Mouse (Mus musculus) thymus, postnatal 14 days (tissue): ENCODE measurements around the gene Oaz1.

ENCODE experiments used
- DNase-seq: peaks from one replicate; pipeline ENCODE4 v3.0.0; 2021

Oaz1 gene

DNA sequence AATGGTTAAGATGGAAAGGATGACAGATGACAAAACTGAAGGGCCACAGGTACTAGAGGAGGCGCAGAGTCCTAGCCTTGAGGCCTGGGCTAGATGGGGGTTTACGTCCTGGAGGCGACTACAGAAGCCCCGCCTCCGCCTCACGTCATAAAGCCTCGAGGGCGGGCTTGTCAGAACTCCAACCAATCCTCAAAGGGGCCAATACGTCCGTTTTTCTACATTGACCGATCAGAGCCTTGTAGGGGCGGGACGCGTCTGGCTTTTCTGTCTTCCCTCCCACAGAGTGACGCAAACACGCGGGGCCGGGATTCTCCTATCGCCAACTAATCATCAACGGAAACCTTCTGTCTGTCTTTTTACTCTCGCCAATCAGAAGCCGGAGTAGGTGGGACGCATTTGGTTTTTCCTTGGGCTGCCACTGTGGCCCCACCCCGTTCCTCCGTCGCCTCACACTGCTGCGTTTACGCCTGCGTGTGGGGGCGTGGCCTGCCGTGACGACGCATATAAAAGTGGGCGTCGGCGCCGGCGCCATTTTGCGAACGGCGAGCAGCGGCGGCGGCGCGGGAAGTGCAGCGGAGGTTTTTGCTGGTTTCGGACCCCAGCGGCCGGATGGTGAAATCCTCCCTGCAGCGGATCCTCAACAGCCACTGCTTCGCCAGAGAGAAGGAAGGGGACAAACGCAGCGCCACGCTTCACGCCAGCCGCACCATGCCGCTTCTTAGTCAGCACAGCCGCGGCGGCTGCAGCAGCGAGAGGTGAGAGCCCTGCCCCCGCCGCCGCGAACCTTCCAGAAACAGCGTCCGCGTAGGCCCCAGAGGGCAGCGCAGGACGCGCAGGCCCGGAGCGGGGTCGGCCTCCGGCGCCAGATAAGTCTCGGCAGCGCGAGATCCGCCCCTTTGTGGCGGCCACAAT, at the start of gene Oaz1:
Oaz1 (plus strand) TSS at position 506 of the 912 bp plus-strand sequence.
- peak; percentile 98 for DNase-seq

DNA sequence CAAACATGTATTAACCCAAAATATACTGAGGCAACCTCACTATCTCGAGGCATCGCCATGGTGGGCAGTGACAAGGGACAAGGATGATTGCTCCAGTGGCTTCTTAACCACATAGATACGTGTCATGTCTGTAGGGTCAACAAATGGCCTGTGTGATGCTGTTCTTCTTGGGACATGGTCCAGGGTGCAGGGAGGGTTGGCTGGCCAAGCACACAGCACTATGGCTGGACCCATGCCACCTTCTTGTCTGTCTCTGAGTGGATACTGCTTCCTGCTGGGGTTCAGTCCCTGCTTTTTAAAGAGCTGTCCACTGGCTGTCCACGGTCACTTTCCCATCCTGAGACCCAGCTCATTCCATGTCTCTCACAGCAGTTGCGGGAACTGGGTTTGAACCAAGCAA, 49.3 kb upstream of the Oaz1 start:
- DNase-seq = no peak

DNA sequence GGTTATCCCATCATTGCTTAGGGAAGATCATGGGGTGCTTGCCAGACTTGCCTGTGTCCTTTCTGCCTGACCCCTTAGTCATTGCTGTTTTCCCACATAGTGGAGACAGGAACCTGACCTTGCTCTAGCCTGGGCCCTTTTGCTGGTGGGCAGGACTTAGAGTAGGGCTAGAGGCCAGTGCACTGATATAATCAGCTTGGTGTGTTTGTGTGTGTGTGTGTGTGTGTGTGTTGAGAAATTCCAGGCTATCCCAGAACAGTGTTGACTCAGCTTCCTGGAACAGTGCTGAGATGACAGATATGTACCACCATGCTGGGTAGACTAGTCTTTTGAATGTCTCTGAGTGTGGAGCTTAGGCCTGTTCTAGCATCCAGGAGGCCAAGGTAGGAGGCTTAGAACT, 46.9 kb upstream of the Oaz1 start:
- DNase-seq = no peak

DNA sequence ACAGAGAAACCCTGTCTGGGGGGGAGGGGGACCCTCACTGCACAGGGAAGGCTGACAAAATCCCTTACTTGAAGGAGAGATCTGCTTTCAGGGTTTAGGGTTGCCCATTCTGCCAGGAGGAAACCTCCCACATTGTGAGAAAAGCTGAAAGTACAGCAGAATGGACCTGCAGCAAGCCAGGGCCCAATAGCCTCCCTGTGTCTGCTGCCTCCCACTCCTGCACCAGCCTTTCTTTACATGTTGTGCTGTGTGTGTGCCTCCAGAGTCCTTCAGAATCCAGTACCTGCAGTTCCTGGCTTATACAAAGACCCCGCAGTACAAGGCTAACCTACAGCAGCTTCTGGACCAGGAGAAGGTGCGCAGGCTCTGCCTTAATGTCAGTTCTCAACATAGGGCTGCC, 42.2 kb upstream of the Oaz1 start:
- no peak for DNase-seq

DNA sequence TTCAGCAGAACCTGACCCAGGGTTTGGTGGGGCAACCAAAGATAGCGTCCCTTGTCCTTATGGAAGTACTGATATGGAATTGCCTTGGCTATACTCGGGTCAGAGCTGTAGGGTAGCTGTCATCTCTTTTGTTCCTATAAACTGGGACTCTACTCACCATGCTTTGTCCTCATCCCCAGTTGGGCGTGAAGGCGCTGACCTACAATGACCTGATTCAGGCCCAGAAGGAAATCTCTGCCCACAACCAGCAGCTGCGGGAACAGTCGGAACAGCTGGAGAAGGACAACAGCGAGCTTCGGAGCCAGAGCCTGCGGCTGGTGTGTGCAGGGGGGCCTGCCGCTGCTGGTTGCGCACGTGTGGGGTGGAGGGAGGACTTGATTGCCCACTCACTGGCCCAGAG, 41.6 kb upstream of the Oaz1 start:
- DNase-seq = no peak

DNA sequence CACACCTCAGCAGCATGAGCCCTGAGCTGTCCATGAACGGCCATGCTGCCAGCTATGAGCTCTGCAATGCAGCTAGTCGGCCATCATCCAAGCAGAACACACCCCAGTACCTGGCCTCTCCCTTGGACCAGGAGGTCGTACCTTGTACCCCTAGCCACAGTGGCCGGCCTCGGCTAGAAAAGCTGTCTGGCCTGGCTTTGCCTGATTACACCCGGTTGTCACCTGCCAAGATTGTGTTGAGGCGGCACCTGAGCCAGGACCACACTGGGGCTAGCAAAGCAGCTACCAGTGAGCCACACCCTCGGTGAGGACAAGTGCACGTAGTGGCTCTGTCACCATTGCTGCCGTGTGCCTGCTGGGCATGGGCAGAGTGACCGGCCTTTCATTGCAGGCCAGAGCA, 40.5 kb upstream of the Oaz1 start:
- no peak for DNase-seq

DNA sequence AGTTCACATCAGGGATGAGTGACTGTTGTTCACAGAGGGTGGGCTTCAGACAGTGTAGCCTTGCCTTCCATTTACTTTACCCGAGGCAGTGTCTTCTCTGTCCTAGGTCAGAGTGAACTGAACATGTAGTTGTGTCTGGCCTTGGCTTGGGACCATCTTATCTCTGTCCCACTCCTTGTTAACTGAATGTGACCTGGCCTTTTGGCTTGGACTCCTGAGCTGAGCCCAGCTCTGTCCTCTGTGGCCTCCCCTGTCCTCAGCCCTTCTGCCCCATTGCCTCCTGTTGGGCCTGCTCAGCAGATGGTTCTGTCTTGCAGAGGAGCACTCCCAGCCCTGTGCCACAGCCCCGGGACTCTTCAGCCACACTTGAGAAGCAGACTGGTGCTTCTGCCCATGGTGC, 38.9 kb upstream of the Oaz1 start:
- no peak for DNase-seq

DNA sequence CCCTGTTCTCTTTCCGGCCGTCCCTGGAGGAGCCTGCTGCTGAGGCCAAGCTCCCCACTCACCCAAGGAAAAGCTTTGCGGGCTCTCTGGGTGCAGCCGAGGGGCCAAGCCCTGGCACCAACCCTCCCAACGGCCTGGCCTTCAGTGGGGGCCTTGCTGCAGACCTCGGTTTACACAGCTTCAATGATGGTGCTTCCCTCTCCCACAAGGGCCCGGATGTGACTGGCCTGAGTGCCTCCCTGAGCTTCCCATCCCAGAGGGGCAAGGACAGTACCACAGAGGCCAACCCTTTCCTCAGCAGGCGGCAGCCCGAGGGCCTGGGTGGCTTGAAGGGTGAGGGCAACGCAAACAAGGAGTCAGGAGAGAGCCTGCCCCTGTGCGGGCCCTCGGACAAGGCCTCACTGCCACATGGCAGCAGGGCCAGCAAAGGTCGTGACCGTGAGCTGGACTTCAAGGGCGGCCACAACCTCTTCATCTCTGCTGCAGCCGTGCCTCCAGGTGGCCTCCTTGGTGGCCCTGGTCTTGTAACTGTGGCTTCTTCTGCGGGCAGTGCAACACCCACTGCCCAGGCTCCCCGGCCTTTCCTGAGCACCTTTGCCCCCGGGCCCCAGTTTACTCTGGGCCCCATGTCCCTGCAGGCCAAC, 35.6 kb upstream of the Oaz1 start:
- no peak for DNase-seq

DNA sequence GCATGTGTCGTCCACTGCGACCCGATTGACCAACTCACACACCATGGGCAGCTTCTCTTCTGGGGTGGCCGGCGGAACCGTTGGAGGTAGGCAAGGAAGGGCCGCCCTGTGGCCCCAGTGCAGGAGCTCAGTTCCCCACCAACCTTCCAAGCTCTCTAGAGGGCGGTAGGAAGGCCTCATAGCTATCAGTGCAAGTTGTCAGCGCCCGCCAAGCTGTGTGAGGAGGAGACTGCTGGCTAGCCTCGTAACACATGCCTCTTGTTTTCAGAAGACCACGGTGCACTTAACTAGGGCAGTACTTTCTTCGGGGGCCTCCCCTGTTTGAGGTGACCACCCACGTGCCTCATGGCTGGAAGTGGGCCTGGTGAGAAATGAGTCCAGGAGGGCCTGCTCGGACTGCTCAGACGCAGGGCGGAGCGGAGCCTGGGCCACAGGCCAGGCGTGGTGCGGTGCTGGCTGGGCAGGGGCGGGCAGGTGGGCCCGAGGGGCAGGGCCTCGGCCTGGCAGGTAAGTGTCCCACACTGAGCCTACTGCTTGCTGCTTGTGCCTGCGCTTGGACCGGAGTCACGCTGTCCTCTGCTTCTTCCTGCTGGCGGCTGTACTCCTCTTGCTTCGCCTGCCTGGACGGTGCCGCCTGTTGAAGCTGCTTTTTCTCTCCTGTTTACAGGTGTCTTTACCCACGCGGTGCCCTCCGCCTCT, 34.8 kb upstream of the Oaz1 start:
- DNase-seq = peak; percentile 39

DNA sequence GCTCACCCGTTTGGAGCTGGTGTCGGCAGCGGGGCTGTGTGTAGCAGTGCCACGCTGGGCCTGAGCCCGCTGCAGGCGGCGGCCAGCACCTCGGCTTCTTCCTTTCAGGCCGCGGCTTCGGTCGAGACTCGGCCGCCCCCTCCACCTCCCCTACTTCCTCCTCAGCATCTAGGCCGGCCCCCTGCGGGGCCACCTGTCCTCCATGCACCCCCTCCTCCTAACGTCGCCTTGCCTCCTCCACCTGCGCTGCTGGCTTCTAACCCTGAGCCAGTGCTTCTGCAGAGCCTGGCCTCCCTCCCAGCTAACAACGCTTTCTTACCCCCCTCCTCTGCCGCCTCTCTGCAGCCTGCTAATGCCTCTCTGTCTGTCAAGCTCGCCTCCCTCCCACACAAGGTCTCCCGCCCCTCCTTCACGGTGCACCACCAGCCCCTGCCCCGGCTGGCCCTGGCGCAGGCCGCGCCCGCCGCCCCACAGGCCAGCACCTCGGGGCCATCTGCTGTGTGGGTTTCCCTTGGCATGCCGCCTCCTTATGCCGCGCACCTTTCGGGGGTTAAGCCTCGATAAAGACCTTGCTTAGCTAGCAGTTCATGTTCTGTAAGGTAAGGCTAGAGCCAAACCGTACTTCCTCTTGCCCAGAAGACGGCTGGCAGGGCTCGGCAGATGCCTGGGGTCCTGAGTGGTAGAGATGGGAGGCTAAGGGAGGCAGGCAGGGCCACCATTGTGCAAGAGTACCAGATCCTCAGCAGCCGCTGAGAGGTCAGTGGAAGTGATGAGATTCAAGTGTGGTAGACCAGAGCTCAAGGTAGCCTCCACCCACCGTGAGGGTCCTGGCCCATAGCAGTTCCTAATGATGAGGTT, 34.1 kb upstream of the Oaz1 start:
- DNase-seq = peak; percentile 84

DNA sequence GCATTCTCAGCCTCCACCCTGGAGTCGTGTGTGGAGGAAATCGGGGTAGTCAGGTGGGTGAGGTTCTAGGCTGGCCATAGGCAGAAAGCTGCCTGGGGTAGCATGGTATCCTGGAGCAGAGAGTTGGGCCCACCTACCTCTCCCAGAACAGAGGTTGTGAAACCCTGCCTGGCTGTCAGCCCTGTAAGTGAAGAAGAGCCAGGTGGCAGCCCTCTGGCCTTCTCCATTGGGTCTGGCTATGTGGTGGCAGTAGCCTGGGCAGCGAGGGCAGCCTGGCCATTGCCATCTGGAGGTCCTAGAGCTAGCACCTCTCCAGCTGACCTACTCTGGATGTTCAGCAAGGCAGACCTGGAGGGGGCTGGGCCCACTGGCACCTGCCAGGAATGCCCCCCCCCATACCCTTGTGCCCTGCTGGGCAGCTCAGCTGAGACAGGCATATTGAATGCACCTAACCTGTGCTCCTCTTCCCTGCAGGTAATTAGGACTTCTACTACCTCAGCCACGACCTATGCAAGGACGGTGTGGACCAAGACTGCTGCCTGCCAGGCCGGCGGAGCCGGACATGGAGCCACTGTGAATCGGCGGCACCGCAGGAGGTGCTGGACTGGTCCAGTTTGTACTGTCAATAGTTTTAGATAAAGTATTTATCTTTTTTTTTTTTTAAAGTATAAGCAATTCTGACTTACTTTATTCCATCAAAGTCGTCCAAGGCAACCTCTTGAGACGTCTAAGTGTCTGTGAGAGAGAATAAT, 33.2 kb upstream of the Oaz1 start:
- DNase-seq = no peak

DNA sequence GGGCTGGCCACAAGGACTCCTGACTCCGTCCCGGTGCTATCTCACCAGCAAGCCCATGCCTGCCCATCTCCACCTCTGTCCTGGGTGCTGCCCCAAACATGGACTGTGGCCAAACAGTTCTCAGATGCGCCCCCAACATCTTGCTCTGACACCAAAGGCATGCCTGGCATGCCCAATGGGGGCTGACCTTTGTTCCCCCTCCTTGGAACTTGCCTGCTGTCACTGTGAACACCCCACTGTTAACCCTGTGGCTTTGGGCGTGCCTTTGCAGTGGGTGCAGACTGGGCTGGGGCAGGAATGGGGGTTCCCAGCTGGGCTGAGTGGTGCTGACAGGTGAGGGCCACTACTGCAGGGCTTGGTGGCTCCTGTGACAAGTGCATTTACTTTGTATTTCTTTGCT, 32.7 kb upstream of the Oaz1 start:
- no peak for DNase-seq

DNA sequence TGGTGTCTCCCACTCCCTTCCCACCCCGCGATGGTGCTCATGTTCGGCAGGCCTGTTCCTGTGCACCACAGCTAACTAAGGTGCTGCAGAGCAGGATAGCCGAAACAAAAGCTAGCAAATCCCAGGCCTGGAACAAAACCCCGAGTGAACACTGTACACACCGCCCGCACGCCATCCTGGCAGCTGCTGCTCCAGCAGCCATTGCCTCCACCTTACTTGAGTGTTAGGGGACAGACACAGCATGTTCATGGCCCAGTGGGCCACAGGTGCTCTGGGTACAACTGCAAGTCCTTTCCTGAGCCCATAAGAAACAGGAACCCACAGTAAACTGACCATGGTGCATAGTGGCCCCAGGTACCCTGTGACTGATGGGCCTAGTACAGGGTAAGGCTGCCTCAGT, 31.7 kb upstream of the Oaz1 start:
- no peak for DNase-seq

DNA sequence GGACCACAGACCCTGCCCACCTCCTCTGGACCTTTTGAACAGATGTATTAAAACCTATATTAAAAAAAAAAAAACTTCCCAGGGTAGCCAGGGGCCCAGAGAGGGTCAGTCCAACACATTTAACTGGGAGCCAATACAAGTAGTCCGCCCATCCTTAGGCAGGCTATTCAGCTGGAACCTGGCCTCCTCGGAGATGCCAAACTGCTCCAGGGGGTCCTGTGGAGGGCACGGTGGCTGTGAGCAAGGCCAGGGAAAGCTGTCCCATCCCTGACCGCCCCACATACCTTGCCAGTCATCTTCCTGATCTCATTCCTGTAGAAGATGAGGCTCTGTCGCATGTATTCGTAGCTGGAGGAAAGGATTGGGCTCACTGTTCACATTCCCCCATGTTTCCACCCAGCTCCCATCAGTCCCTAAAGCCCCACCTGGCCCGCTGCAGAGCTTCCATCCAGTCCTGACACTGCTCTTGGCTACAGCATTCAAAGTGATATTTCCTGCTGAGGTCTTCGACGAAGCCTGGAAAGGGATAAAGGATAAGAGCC, 30.1 kb upstream of the Oaz1 start:
- no peak for DNase-seq

DNA sequence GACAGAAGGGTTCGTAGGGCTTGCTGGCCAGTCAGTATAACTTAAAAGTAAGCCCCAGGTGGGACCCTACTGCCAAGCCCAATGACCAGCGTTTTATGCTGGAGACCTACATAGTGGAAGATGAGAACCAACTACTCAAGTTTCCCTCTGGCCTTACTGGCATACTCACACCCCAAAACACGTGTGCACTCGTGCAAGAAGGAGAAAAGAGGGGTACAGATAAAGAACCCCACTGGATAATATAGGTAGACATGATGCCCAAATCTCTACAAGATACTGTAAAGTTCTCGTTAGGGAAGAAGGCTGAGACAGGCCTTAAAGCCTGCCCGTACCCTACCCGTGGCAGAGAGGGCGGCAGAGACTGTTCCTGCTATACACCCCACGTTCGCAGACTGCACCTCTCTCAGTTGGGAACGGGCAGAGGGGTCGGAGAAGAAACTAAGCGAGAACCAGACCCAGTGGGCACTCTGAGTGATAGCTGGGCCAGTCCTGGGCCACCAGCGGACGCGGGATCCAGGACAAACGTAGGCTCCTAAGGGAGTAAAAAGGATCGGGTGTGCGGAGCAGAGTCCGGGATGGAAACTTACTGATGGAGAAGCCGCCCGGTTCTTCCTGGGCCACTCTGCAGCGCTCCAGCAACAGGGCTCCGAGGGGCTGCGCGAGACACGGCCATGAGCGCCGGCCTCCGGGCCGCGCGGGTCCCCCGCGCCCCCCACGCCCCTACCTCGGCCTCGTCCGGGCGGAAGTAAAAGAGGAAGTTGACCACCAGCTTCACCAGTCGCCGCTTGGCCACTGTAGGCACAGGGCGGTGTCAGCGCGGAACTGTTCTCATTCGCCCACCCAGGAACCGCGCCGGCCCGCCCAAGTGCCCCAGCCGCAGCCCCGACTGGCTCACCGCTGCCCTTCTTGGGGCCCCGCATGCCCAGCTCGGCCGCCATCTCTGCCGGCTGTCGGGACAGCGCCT, 29.0 kb upstream of the Oaz1 start:
- DNase-seq = no peak

DNA sequence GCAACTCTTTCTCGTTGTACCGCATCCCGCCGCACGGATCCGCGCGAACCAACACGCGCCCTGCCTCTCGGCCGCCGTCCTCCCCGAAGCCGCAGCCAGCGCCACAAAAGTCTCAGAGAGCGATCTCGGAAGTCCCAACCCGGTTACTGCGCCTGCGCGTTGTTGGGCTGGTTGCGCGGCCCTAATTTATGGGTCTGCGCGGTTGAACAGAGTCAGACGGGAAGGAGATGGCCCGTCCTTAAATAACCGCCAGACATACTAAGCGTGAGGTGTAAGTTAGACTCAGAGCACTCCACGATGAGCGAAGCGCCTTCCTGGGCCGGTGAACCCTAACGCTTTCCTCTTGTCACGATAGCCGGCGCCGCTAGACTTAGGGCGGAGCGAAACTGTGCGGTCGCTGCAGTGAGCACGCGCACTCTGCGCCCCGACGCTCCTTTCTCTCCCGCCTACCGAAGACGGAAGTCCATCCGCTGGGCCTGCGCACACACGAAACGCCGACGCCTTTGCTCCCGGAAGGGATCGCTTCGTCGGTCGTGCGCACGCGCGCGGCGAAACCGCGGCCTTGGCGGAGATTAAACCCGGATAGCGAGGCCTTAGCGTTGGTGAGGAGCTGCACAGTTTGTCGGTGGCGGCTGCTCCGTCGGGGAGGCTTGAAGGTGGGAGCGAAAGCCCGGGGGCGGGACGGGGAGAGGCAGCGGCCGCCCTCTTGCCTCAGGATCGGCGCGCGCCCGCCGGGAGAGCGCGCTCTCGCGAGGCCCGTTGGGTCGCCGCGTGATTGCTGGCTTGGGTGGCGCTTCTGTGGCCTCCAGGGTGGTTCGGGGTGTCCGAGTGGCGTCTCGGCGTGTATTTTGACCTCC, 28.1 kb upstream of the Oaz1 start, which contains the start of the genes Sf3a2 and Plekhj1:
Sf3a2 (plus strand) TSS at position 49 of the 857 bp plus-strand sequence.
Plekhj1 (minus strand) TSS at position 477 of the 857 bp plus-strand sequence.
- peak; percentile 96 for DNase-seq

DNA sequence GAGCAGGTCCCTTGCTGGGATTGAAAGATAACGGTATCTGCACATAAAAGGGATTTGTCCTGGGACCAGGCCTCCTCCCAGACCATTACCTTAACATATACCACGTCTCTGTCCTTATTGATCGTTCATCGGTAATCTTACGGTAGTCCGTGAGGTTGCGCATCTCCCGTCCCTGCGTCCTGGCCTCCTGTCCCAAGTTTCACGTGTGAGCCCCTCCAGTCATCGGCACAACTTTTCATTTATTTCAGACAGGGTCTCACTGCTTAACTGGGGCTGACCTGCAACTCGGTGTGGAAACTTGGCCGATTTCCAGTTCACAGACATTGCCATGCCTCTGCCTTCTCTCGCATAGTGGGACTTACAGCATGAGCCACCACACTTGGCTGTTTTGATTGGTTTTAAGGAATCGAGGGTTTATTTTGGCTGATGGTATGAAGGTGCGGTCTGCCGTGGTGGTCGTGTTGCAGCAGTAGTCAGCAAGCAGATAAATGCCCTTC, 27.3 kb upstream of the Oaz1 start:
- DNase-seq = no peak

DNA sequence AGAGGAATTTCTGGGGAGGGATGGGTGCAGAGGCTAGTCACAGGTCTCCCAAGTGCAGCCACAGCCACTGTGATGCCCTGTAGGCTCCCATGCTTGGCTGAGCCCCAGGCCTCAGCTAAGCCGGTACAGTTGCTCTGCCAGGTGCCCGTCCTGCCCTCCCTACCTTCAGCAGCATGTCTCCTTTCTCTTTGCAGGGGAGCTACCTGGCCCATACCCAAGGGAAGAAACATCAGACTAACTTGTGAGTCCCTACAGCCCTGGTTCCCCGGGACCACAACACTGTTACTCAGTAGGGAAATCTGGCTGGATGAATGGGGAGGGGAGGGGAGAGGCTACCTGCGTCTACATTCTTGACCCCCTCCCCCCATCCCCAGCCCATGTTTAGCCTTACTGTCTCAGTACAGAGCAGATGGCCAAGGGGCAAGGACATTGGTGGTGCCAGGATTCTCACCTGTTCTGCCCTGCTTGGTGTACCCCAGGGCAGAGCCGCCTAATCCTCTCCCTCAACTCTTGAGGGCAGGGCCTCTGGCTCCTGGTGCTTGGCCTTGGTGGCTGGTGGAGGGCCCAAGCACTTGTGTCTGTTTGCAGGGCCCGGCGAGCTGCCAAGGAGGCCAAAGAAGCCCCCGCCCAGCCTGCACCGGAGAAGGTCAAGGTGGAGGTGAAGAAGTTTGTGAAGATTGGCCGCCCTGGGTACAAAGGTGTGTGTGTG, 24.1 kb upstream of the Oaz1 start:
- no peak for DNase-seq
